Mouse (Mus musculus): ENCODE data around the gene Fmo3. TPM values are rescaled to one million over a fixed set of nuclear protein-coding genes. Genes with fewer than 3 reads are reported as not detected.

Fmo3 gene
- polyA plus RNA-seq, 1 experiment from 2014 or later: not detected

DNA sequence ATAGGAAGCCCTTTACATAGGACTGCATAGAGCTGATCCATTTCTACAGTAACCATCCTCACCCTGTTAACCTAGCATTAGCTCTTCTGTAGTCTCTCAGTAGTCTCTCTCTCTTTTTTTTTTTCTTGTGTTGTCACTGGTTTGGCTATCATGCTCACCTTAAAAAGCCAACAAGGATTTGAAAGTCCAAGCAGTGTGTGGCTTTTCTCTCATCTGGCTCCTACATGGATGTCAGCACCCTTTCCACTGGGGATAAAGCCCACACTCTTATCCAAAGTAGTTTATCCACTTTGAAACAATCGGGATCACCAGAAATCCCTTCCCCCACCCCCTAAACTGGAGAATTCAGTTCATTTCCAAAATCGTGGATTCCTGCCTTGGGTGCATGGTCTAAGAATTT lies 53.7 kb downstream of the Fmo3 start:
- Histone ChIP-seq H3K4me1 (ENCODE audit: control insufficient read depth in 2 of 2, insufficient read depth in 2 of 2, low read length in 2 of 2) (no peaks in the 10 kb centered on the region), H3K4me2 (ENCODE audit: low read length) (no peak overlapping the region), H3K27me3 (ENCODE audit: control insufficient read depth, insufficient read depth, low read length) (no peaks in the 10 kb centered on the region), H3K9ac (ENCODE audit: low read length) (no peak overlapping the region), H3K36me3 (ENCODE audit: control insufficient read depth, insufficient read depth, low read length) (no peaks in the 10 kb centered on the region), H3K4me3 (ENCODE audit: control insufficient read depth in 1 of 2, insufficient read depth in 1 of 2, low read depth in 1 of 2, low read length in 2 of 2) (no peak overlapping the region), H3K9me3 (ENCODE audit: control insufficient read depth, low read length) (no peaks in the 10 kb centered on the region), H3K27ac (replicated peaks in 1 of 2; ENCODE audit: control insufficient read depth in 1 of 2, insufficient read depth in 1 of 2, low read depth in 2 of 2, low read length in 2 of 2) (no peak overlapping the region)
- ATAC-seq (ENCODE audit: insufficient number of reproducible peaks, insufficient read depth, low FRiP score, low read depth): no peak
- WGBS: 41% methylated on average over 2 of the region's 2 CpGs

DNA sequence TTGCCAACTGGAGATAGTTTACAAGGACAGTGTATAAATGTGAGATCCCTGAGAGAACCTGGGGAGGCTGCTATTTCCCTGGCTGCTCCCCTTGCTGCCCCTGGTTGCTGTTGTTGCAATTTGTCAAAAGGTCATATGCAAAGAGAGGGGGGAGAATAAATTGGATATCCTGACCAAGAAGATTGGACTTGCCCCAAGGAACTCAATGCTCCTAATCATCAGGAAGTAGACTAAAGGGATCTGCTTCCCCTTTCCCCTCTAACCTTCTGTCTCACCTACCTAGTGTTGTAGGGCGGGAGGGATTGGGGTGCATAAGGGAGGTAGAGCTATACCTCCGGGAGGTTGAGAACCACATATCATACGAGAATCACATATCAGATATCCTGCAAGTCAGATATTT lies 55.2 kb downstream of the Fmo3 start:
- no peaks in the 10 kb centered on the region for H3K36me3 ChIP-seq (ENCODE audit: control insufficient read depth, insufficient read depth, low read length)
- WGBS: 73% methylated on average over 3 of the region's 3 CpGs
- H3K4me1 ChIP-seq (ENCODE audit: control insufficient read depth in 2 of 2, insufficient read depth in 2 of 2, low read length in 2 of 2): no peaks in the 10 kb centered on the region
- H3K9ac ChIP-seq (ENCODE audit: low read length): no peak overlapping the region
- no peak overlapping the region for H3K27ac ChIP-seq (replicated peaks in 1 of 2; ENCODE audit: control insufficient read depth in 1 of 2, insufficient read depth in 1 of 2, low read depth in 2 of 2, low read length in 2 of 2)
- no peaks in the 10 kb centered on the region for H3K9me3 ChIP-seq (ENCODE audit: control insufficient read depth, low read length)
- no peak overlapping the region for H3K4me2 ChIP-seq (ENCODE audit: low read length)
- H3K4me3 ChIP-seq (ENCODE audit: control insufficient read depth in 1 of 2, insufficient read depth in 1 of 2, low read depth in 1 of 2, low read length in 2 of 2): no peak overlapping the region
- H3K27me3 ChIP-seq (ENCODE audit: control insufficient read depth, insufficient read depth, low read length): no peaks in the 10 kb centered on the region
- ATAC-seq (ENCODE audit: insufficient number of reproducible peaks, insufficient read depth, low FRiP score, low read depth): no peak

DNA sequence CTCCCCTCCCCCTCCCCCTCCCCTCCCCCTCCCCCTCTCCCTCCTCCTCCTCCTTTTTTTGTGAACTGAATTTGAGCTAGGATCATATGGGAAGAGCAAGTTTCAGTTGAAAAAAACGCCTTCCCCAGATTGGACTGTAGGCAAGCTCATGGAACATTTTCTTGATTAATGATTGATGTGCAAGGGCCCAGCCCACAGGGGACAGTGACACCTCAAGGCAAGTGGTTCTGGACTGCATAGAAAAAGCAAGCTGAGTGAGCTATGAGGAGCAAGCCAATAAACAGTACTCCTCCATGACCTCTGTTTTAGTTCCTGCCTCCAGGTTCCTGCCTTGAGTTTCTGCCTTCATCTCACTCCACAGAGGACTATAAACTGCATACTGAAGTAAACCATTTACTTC lies 59.2 kb downstream of the Fmo3 start:
- 50% methylated on average over 1 of the region's 1 CpGs for WGBS
- H3K27me3 ChIP-seq (ENCODE audit: control insufficient read depth, insufficient read depth, low read length): no peaks in the 10 kb centered on the region
- no peak overlapping the region for H3K4me3 ChIP-seq (ENCODE audit: control insufficient read depth in 1 of 2, insufficient read depth in 1 of 2, low read depth in 1 of 2, low read length in 2 of 2)
- no peaks in the 10 kb centered on the region for H3K36me3 ChIP-seq (ENCODE audit: control insufficient read depth, insufficient read depth, low read length)
- no peaks in the 10 kb centered on the region for H3K4me1 ChIP-seq (ENCODE audit: control insufficient read depth in 2 of 2, insufficient read depth in 2 of 2, low read length in 2 of 2)
- no peak overlapping the region for H3K27ac ChIP-seq (replicated peaks in 1 of 2; ENCODE audit: control insufficient read depth in 1 of 2, insufficient read depth in 1 of 2, low read depth in 2 of 2, low read length in 2 of 2)
- ATAC-seq (ENCODE audit: insufficient number of reproducible peaks, insufficient read depth, low FRiP score, low read depth): no peak
- no peak overlapping the region for H3K9ac ChIP-seq (ENCODE audit: low read length)
- H3K9me3 ChIP-seq (ENCODE audit: control insufficient read depth, low read length): no peaks in the 10 kb centered on the region
- H3K4me2 ChIP-seq (ENCODE audit: low read length): no peak overlapping the region

DNA sequence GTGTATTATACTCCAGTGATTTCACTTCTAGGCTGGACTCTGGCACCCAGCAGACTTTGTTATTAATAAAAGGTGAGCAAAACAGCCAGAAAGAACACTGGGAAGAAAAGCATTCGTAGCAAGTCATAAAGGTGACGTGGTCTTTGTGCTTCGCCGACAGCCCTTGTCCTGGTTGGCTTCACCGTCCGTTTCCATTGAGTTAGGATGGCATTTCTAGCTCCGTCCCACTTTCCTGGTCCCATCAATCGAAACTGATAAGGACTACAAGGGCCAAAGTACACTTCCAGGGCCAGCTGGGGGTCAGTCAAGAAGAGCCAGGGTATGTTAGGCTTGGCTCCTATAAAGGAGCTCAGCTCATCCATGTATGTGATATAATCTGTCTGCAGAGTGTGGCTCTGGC lies 67.7 kb downstream of the Fmo3 start:
- Histone ChIP-seq H3K4me2 (ENCODE audit: low read length) (no peak overlapping the region), H3K9me3 (ENCODE audit: control insufficient read depth, low read length) (no peaks in the 10 kb centered on the region), H3K27ac (replicated peaks in 1 of 2; ENCODE audit: control insufficient read depth in 1 of 2, insufficient read depth in 1 of 2, low read depth in 2 of 2, low read length in 2 of 2) (no peak overlapping the region), H3K4me1 (ENCODE audit: control insufficient read depth in 2 of 2, insufficient read depth in 2 of 2, low read length in 2 of 2) (no peaks in the 10 kb centered on the region), H3K4me3 (ENCODE audit: control insufficient read depth in 1 of 2, insufficient read depth in 1 of 2, low read depth in 1 of 2, low read length in 2 of 2) (no peak overlapping the region), H3K27me3 (ENCODE audit: control insufficient read depth, insufficient read depth, low read length) (no peaks in the 10 kb centered on the region), H3K9ac (ENCODE audit: low read length) (no peak overlapping the region), H3K36me3 (ENCODE audit: control insufficient read depth, insufficient read depth, low read length) (no peaks in the 10 kb centered on the region)
- WGBS: 67% methylated on average over 8 of the region's 8 CpGs
- ATAC-seq (ENCODE audit: insufficient number of reproducible peaks, insufficient read depth, low FRiP score, low read depth): no peak

DNA sequence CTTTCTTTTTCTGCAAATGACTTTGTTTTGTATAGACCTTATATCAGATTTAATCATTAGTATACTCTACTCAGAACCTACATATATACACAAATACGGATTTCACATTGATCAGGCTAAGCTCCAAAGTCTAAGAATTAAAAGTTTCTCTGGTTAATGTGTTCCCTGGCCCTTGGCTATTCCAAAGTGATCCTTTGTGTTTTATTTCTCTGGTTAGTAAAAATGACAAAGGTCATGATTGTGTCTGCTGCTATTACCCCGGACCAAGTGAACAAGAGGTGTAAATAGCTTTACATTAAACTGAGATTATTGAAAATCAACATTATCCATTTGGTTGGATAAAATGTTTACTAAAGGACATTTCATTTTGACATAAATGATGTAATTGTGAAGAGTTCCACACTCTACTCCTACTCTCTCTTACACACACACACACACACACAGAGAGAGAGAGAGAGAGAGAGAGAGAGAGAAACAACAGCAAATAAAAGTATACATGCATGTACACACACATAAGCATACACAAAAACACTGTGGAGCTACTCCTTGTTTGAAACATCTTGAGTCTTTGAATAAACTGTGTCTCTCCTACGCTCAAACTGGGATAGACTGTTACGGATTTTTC lies 69.3 kb downstream of the Fmo3 start:
- H3K4me1 ChIP-seq (ENCODE audit: control insufficient read depth in 2 of 2, insufficient read depth in 2 of 2, low read length in 2 of 2): no peaks in the 10 kb centered on the region
- ATAC-seq (ENCODE audit: insufficient number of reproducible peaks, insufficient read depth, low FRiP score, low read depth): no peak
- H3K4me2 ChIP-seq (ENCODE audit: low read length): no peak overlapping the region
- H3K9ac ChIP-seq (ENCODE audit: low read length): no peak overlapping the region
- H3K9me3 ChIP-seq (ENCODE audit: control insufficient read depth, low read length): no peaks in the 10 kb centered on the region
- no peak overlapping the region for H3K27ac ChIP-seq (replicated peaks in 1 of 2; ENCODE audit: control insufficient read depth in 1 of 2, insufficient read depth in 1 of 2, low read depth in 2 of 2, low read length in 2 of 2)
- 83% methylated on average over 4 of the region's 4 CpGs for WGBS
- no peaks in the 10 kb centered on the region for H3K36me3 ChIP-seq (ENCODE audit: control insufficient read depth, insufficient read depth, low read length)
- H3K4me3 ChIP-seq (ENCODE audit: control insufficient read depth in 1 of 2, insufficient read depth in 1 of 2, low read depth in 1 of 2, low read length in 2 of 2): no peak overlapping the region
- H3K27me3 ChIP-seq (ENCODE audit: control insufficient read depth, insufficient read depth, low read length): no peaks in the 10 kb centered on the region

DNA sequence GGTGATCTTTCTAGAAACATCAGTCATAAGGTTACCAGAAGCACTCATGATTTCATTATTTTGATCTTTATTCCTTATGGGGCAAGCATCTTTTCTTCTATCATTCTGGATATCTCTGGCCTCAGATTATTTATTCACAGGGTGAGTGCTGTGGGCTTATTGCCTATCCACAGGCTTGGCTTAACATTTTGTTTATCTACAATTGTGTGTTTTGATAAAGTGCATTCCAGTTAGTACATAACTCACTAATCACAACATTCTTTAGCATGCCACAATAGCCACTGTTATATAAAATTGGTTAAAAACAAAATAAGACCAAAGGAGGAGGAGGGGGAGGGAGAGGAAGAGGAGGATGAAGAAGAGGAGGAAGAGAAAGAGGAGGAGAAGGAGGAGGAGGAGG lies 72.2 kb downstream of the Fmo3 start:
- H3K27me3 ChIP-seq (ENCODE audit: control insufficient read depth, insufficient read depth, low read length): no peaks in the 10 kb centered on the region
- no peak overlapping the region for H3K4me2 ChIP-seq (ENCODE audit: low read length)
- H3K9me3 ChIP-seq (ENCODE audit: control insufficient read depth, low read length): no peaks in the 10 kb centered on the region
- no peak overlapping the region for H3K9ac ChIP-seq (ENCODE audit: low read length)
- H3K4me1 ChIP-seq (ENCODE audit: control insufficient read depth in 2 of 2, insufficient read depth in 2 of 2, low read length in 2 of 2): no peaks in the 10 kb centered on the region
- no peak overlapping the region for H3K27ac ChIP-seq (replicated peaks in 1 of 2; ENCODE audit: control insufficient read depth in 1 of 2, insufficient read depth in 1 of 2, low read depth in 2 of 2, low read length in 2 of 2)
- H3K36me3 ChIP-seq (ENCODE audit: control insufficient read depth, insufficient read depth, low read length): no peaks in the 10 kb centered on the region
- H3K4me3 ChIP-seq (ENCODE audit: control insufficient read depth in 1 of 2, insufficient read depth in 1 of 2, low read depth in 1 of 2, low read length in 2 of 2): no peak overlapping the region
- ATAC-seq (ENCODE audit: insufficient number of reproducible peaks, insufficient read depth, low FRiP score, low read depth): no peak

Other genes starting within 250 kb of the Fmo3 start
- 80.1 and 91.7 TPM in 2 replicates for gene Prrc2c, start 244.0 kb downstream of the Fmo3 start, polyA plus RNA-seq (2014; fragmentation: Nextera tagmentation; extraction: Ambion mirVana)
- gene Fmo4, start 170.6 kb downstream of the Fmo3 start, polyA plus RNA-seq (2014; fragmentation: Nextera tagmentation; extraction: Ambion mirVana): 0.46 and 0.55 TPM in 2 replicates
- 4.1 and 4.9 TPM in 2 replicates for gene Fmo1, start 117.9 kb downstream of the Fmo3 start, polyA plus RNA-seq (2014; fragmentation: Nextera tagmentation; extraction: Ambion mirVana)
- gene Fmo2, start 85.8 kb downstream of the Fmo3 start, polyA plus RNA-seq (2014; fragmentation: Nextera tagmentation; extraction: Ambion mirVana): 8.3 and 8.9 TPM in 2 replicates
- not detected in 2 replicates for gene Fmo6, start 47.0 kb downstream of the Fmo3 start, polyA plus RNA-seq (2014; fragmentation: Nextera tagmentation; extraction: Ambion mirVana)
- not detected in 2 replicates for gene Mroh9, start 101.1 kb upstream of the Fmo3 start, polyA plus RNA-seq (2014; fragmentation: Nextera tagmentation; extraction: Ambion mirVana)

All from heart, embryonic 14.5 days (tissue).